Comparison of ENCODE assay signal across 26 mouse cellular contexts in genomic region chr17:11190306-11190705, GRCm38 (mm10).
DNase-seq lines count a peak whose midpoint lies in the region; TF ChIP-seq lines count a peak whose summit lies in the region.
"Had no signal": no experiment of that assay in that cellular context is flagged by ENCODE, and none has a peak within 500 bp of the region (broad histone marks: within the 10 kb centered on the region; RNA-seq: fewer than 3 reads in every experiment).

No protein-coding gene starts in this region.

- H3K4me3 ChIP-seq in cerebellum, adult 2 months (replicated peaks; ENCODE audit: insufficient read depth, low read depth, low read length), result no peak overlapping the region
- H3K4me3 ChIP-seq: embryonic facial prominence, embryonic 10.5 days; embryonic facial prominence, embryonic 13.5 days; erythroblast, embryonic 14.5 days; forebrain, embryonic 12.5 days; forebrain, embryonic 15.5 days; hindbrain, embryonic 10.5 days; hindbrain, embryonic 13.5 days; intestine, embryonic 15.5 days; kidney, embryonic 15.5 days had no signal

- peak; percentile 9 for DNase-seq in adrenal gland, adult 2 months
- DNase-seq in adrenal gland, postnatal 4 days (ENCODE audit: low spot score in 2 of 2), result no peak
- DNase-seq in cerebellum, adult 2 months, result peak; percentile 21 to 49
- no peak for DNase-seq in cerebellum, adult 11-12 months
- DNase-seq in heart, adult 11 months, result peak; percentile 74
- no peak for DNase-seq in heart, postnatal 14 days
- no peak for DNase-seq in lung, postnatal 25 days (ENCODE audit: low spot score)
- DNase-seq: adrenal gland, postnatal 14 days; B cell, adult 2 months; embryo, embryonic 11 days; gastrocnemius, postnatal 10 days; gastrocnemius, postnatal 36 days; heart, postnatal 36 days; kidney, adult 11 months; kidney, adult 8-10 months had no signal

- H3K4me1 ChIP-seq in cerebellum, adult 2 months (ENCODE audit: control insufficient read depth, insufficient read depth, low read length), result peaks cover 2% of the 10 kb centered on the region
- H3K4me1 ChIP-seq: embryonic facial prominence, embryonic 10.5 days; embryonic facial prominence, embryonic 13.5 days; forebrain, embryonic 12.5 days; forebrain, embryonic 15.5 days; hindbrain, embryonic 10.5 days; hindbrain, embryonic 13.5 days; intestine, embryonic 15.5 days; kidney, embryonic 15.5 days had no signal

- WGBS in cerebellum, adult 2 months, result 41% methylated on average over 2 of the region's 2 CpGs

- TF ChIP-seq POLR2A in cerebellum, adult 2 months (IDR thresholded peaks at IDR 0.05; ENCODE audit: borderline replicate concordance, insufficient read depth, low read length), result no peak

- H3K27me3 ChIP-seq in cerebellum, adult 2 months (ENCODE audit: control insufficient read depth, insufficient read depth, low read length), result no peaks in the 10 kb centered on the region
- H3K27me3 ChIP-seq: CH12.LX; embryonic facial prominence, embryonic 13.5 days; forebrain, embryonic 12.5 days; forebrain, embryonic 15.5 days; hindbrain, embryonic 13.5 days; intestine, embryonic 15.5 days; kidney, embryonic 15.5 days; Patski had no signal

- no peak for TF ChIP-seq CTCF in cerebellum, adult 2 months (IDR thresholded peaks at IDR 0.05; ENCODE audit: borderline replicate concordance, insufficient read depth, low read depth, low read length)

- H3K27ac ChIP-seq in cerebellum, adult 2 months (ENCODE audit: insufficient read depth, low read length), result no peak overlapping the region
- H3K27ac ChIP-seq: embryonic facial prominence, embryonic 10.5 days; embryonic facial prominence, embryonic 13.5 days; forebrain, embryonic 12.5 days; forebrain, embryonic 15.5 days; hindbrain, embryonic 10.5 days; hindbrain, embryonic 13.5 days; intestine, embryonic 15.5 days; kidney, embryonic 15.5 days had no signal

- intact Hi-C loops in heart, postnatal 14 days (cut with DNase I), result no loop called here

Comparison
In these comparisons a context has a peak if more than half of its experiments do, and no peak if none do; other contexts are left out.
1. DNase-seq: peak in adrenal gland, adult 2 months (single experiment), cerebellum, adult 2 months (2 of 2) and heart, adult 11 months (single experiment); none in adrenal gland, postnatal 4 days (0 of 2), cerebellum, adult 11-12 months (single experiment), heart, postnatal 14 days (0 of 2) and lung, postnatal 25 days (single experiment).